ENCODE assay signal across 8 mouse cellular contexts in the genomic region with DNA sequence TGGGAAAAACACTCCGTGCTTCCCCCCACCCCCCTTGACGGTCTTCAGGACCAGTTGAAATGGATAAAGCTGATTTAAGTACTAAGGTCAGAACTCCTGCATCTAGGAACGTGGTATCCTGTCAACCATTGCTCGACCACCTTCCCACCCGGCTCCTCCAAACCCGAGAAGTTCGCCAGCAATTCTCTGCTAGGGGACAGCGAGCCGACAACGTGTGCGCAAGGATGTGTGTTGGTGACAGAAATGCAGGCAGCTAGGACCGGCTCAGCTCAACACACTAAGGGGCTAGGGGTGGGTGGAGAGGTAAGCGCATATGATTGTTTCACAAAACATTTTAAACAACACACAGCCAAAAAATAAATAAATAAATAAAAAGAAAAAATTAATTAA. TPM values are rescaled to one million over a fixed set of nuclear protein-coding genes. Genes with fewer than 3 reads are reported as not detected.
DNase-seq lines count a peak whose midpoint lies in the region; ATAC-seq and TF ChIP-seq lines count a peak whose summit lies in the region.

No protein-coding gene starts in this region.

- no peaks in the 10 kb centered on the region for H3K9me3 ChIP-seq in megakaryocyte, embryonic 14.5 days
- no peaks in the 10 kb centered on the region for H3K9me3 ChIP-seq in kidney, embryonic 16.5 days (ENCODE audit: low read length)
- H3K9me3 ChIP-seq in liver, postnatal 0 days (ENCODE audit: low read length), result no peaks in the 10 kb centered on the region

- H3K4me1 ChIP-seq in megakaryocyte, embryonic 14.5 days, result peaks cover 50% of the 10 kb centered on the region
- peaks cover 32% of the 10 kb centered on the region for H3K4me1 ChIP-seq in kidney, embryonic 16.5 days (ENCODE audit: insufficient read depth, low read length)
- peaks cover 29% of the 10 kb centered on the region for H3K4me1 ChIP-seq in liver, postnatal 0 days (ENCODE audit: insufficient read depth)
- peaks cover 2% of the 10 kb centered on the region; the same call in 1 of the 2 replicates for H3K4me1 ChIP-seq in olfactory bulb, adult 2 months (ENCODE audit: control insufficient read depth, insufficient read depth, low read length)

- H3K27ac ChIP-seq in kidney, embryonic 16.5 days (ENCODE audit: low read length), result peak overlapping the region; percentile 96
- H3K27ac ChIP-seq in liver, postnatal 0 days (ENCODE audit: low read depth), result peak overlapping the region; percentile 99
- peak overlapping the region; percentile 94 for H3K27ac ChIP-seq in olfactory bulb, adult 2 months (ENCODE audit: insufficient read depth, low read depth, low read length)

- WGBS in kidney, embryonic 16.5 days, result under 1% methylated on average over 13 of the region's 13 CpGs
- under 1% methylated on average over 13 of the region's 13 CpGs for WGBS in liver, postnatal 0 days (ENCODE audit: insufficient replicate concordance)
- whole genome bisulfite sequencing in olfactory bulb, adult 2 months, result 2% methylated on average over 13 of the region's 13 CpGs

- no peak for TF ChIP-seq CTCF in liver, postnatal 0 days (IDR thresholded peaks at IDR 0.05; ENCODE audit: low read depth)
- TF ChIP-seq CTCF in olfactory bulb, adult 2 months (IDR thresholded peaks at IDR 0.05; ENCODE audit: insufficient read depth, low read depth, low read length), result no peak

- TF ChIP-seq EP300 in liver, postnatal 0 days (IDR thresholded peaks at IDR 0.05; ENCODE audit: low read depth), result no peak

- TF ChIP-seq POLR2A in olfactory bulb, adult 2 months (IDR thresholded peaks at IDR 0.05; ENCODE audit: insufficient read depth, low read depth, low read length), result no peak

- H3K9ac ChIP-seq in kidney, embryonic 16.5 days (replicated peaks; ENCODE audit: low read length), result peak overlapping the region; percentile 99
- H3K9ac ChIP-seq in liver, postnatal 0 days (replicated peaks), result peak overlapping the region; percentile 77

- peak; percentile 69 to 74 for DNase-seq in cerebellum, postnatal 14 days
- peak; percentile 43 to 55 for DNase-seq in heart, adult 9 months (ENCODE audit: low spot score in 2 of 2)
- peak; percentile 26 for DNase-seq in liver, postnatal 0 days
- no peak for DNase-seq in urinary bladder, postnatal 36 days (ENCODE audit: low spot score in 2 of 2)

- no peak for ATAC-seq in megakaryocyte, adult 5-6 weeks (ENCODE audit: poor library complexity, severe bottlenecking)
- no peak for ATAC-seq in kidney, embryonic 16.5 days (ENCODE audit: low FRiP score, low TSS enrichment)
- ATAC-seq in liver, postnatal 0 days, result no peak

- peak overlapping the region; percentile 83 for H3K4me2 ChIP-seq in kidney, embryonic 16.5 days (replicated peaks; ENCODE audit: low read depth, low read length)
- peak overlapping the region; percentile 79 for H3K4me2 ChIP-seq in liver, postnatal 0 days (ENCODE audit: low read depth, low read length)

- H3K27me3 ChIP-seq in megakaryocyte, embryonic 14.5 days (replicated peaks), result no peaks in the 10 kb centered on the region
- no peaks in the 10 kb centered on the region for H3K27me3 ChIP-seq in kidney, embryonic 16.5 days (ENCODE audit: insufficient read depth, low read length)
- H3K27me3 ChIP-seq in liver, postnatal 0 days (ENCODE audit: insufficient read depth, low read length), result no peaks in the 10 kb centered on the region

- peak overlapping the region; percentile 98 for H3K4me3 ChIP-seq in megakaryocyte, embryonic 14.5 days (replicated peaks)
- H3K4me3 ChIP-seq in kidney, embryonic 16.5 days (ENCODE audit: low read length), result peak overlapping the region; percentile 81
- peak overlapping the region; percentile 73 for H3K4me3 ChIP-seq in liver, postnatal 0 days (ENCODE audit: low read depth, low read length)
- peak overlapping the region; percentile 80 for H3K4me3 ChIP-seq in olfactory bulb, adult 2 months (ENCODE audit: insufficient read depth, low read depth, low read length)

- peaks cover 23% of the 10 kb centered on the region for H3K36me3 ChIP-seq in megakaryocyte, embryonic 14.5 days (replicated peaks; ENCODE audit: low read length)
- H3K36me3 ChIP-seq in kidney, embryonic 16.5 days (ENCODE audit: insufficient read depth, low read length), result no peaks in the 10 kb centered on the region
- H3K36me3 ChIP-seq in liver, postnatal 0 days (replicated peaks; ENCODE audit: insufficient read depth, low read length), result no peaks in the 10 kb centered on the region

RNA-seq across cellular contexts. Expression of a gene that starts 1.7 kb away (rescaled TPM):
- polyA plus RNA-seq in megakaryocyte, embryonic 14.5 days (2012; ENCODE audit: insufficient read depth, low replicate concordance), result 7.9 and 18.5 TPM in 2 replicates
- 11.9 and 13.6 TPM in 2 replicates for total RNA-seq in megakaryocyte, adult 5-6 weeks (2015)
- total RNA-seq in megakaryocyte, adult 5-6 weeks (2017), result 8.3 and 13.0 TPM in 2 replicates
- 23.6 and 26.8 TPM in 2 replicates for polyA plus RNA-seq in kidney, embryonic 16.5 days (2015; fragmentation: Nextera tagmentation; extraction: Ambion mirVana)
- polyA plus RNA-seq in liver, postnatal 0 days (2015; fragmentation: Nextera tagmentation; extraction: Ambion mirVana), result 4.8 and 5.4 TPM in 2 replicates
- polyA plus RNA-seq in olfactory bulb, adult 2 months (2012; ENCODE audit: insufficient read depth, insufficient read length, low replicate concordance, missing spikeins), result 219 TPM in 1 of 2 replicates, not detected in the other

Comparison
In these comparisons a context has a peak if more than half of its experiments do, and no peak if none do; other contexts are left out.
1. DNase-seq: peak in cerebellum, postnatal 14 days (2 of 2), heart, adult 9 months (2 of 2) and liver, postnatal 0 days (single experiment); none in urinary bladder, postnatal 36 days (0 of 2).
2. Peak in every context shown above with its lines, with median percentiles within 50 percentile points of each other: H3K4me3 ChIP-seq and H3K27ac ChIP-seq.